Comparison of ENCODE assay signal across 8 mouse cellular contexts in genomic region chr6:6881638-6882190, GRCm38 (mm10). TPM values are rescaled to one million over a fixed set of nuclear protein-coding genes. Genes with fewer than 3 reads are reported as not detected.
DNase-seq lines count a peak whose midpoint lies in the region; ATAC-seq and TF ChIP-seq lines count a peak whose summit lies in the region.

Dlx5 (minus strand) TSS chr6:6882085.

- no peak for TF ChIP-seq POLR2A in embryonic fibroblast, embryonic 13.5 days (IDR thresholded peaks at IDR 0.05; ENCODE audit: low read depth, low read length)
- TF ChIP-seq POLR2A in thymus, adult 2 months (IDR thresholded peaks at IDR 0.05; ENCODE audit: control insufficient read depth, extremely low read depth, insufficient read depth, low read length, poor library complexity), result no peak

- peak; percentile 54 for DNase-seq in right cerebral cortex, adult 18-20 months
- no peak for DNase-seq in right cerebral cortex, postnatal 36 days (ENCODE audit: low spot score in 2 of 2)
- no peak for DNase-seq in liver, embryonic 13.5 days
- DNase-seq in right cerebral cortex, postnatal 25 days, result peak; percentile 44
- no peak for DNase-seq in thymus, adult 2 months
- no peak for DNase-seq in thymus, postnatal 0 days (ENCODE audit: low spot score)

- H3K27me3 ChIP-seq in hindbrain, embryonic 13.5 days, result peaks cover 82% of the 10 kb centered on the region
- peaks cover 82% of the 10 kb centered on the region for H3K27me3 ChIP-seq in liver, embryonic 13.5 days
- H3K27me3 ChIP-seq in thymus, adult 2 months (ENCODE audit: control insufficient read depth, insufficient read depth, low read length), result peaks cover 5% of the 10 kb centered on the region; the same call in 1 of the 2 replicates

- H3K4me1 ChIP-seq in embryonic fibroblast, embryonic 13.5 days (ENCODE audit: control insufficient read depth, insufficient read depth, low read length), result no peaks in the 10 kb centered on the region; the same call in 1 of the 2 replicates
- H3K4me1 ChIP-seq in hindbrain, embryonic 13.5 days (replicated peaks), result peaks cover 18% of the 10 kb centered on the region
- no peaks in the 10 kb centered on the region for H3K4me1 ChIP-seq in liver, embryonic 13.5 days (replicated peaks)
- no peaks in the 10 kb centered on the region for H3K4me1 ChIP-seq in thymus, adult 2 months (replicated peaks; ENCODE audit: control insufficient read depth, insufficient read depth, low read length)

- peak; percentile 30 for ATAC-seq in hindbrain, embryonic 13.5 days (ENCODE audit: low FRiP score)
- no peak for ATAC-seq in liver, embryonic 13.5 days (ENCODE audit: low read depth)

- peak within 1 kb of the TSS; percentile 46 for H3K4me3 ChIP-seq in embryonic fibroblast, embryonic 13.5 days (ENCODE audit: insufficient read depth, low read length)
- H3K4me3 ChIP-seq in hindbrain, embryonic 13.5 days, result peak within 1 kb of the TSS; percentile 39
- H3K4me3 ChIP-seq in liver, embryonic 13.5 days (replicated peaks), result peak within 1 kb of the TSS; percentile 25; the same call in 1 of the 2 replicates
- H3K4me3 ChIP-seq in thymus, adult 2 months (ENCODE audit: control insufficient read depth, insufficient read depth, low read length), result no peak within 1 kb of the TSS

- H3K9ac ChIP-seq in hindbrain, embryonic 13.5 days, result peak within 1 kb of the TSS; percentile 51
- H3K9ac ChIP-seq in liver, embryonic 13.5 days, result no peak within 1 kb of the TSS

- peak within 1 kb of the TSS; percentile 59 for H3K4me2 ChIP-seq in hindbrain, embryonic 13.5 days
- peak within 1 kb of the TSS; percentile 34 for H3K4me2 ChIP-seq in liver, embryonic 13.5 days

- WGBS in hindbrain, embryonic 13.5 days, result under 1% methylated on average over 40 of the region's 42 CpGs
- 1% methylated on average over 35 of the region's 42 CpGs for WGBS in liver, embryonic 13.5 days (ENCODE audit: insufficient replicate concordance)
- WGBS in thymus, adult 2 months, result 7% methylated on average over 36 of the region's 42 CpGs

- no peaks in the 10 kb centered on the region for H3K9me3 ChIP-seq in hindbrain, embryonic 13.5 days
- no peaks in the 10 kb centered on the region for H3K9me3 ChIP-seq in liver, embryonic 13.5 days (replicated peaks)

- H3K27ac ChIP-seq in embryonic fibroblast, embryonic 13.5 days (ENCODE audit: insufficient read depth, low read length), result no peak within 1 kb of the TSS
- no peak within 1 kb of the TSS for H3K27ac ChIP-seq in hindbrain, embryonic 13.5 days
- no peak within 1 kb of the TSS for H3K27ac ChIP-seq in liver, embryonic 13.5 days
- no peak within 1 kb of the TSS for H3K27ac ChIP-seq in thymus, adult 2 months (ENCODE audit: control insufficient read depth, insufficient read depth, low read length)

- no peak for TF ChIP-seq CTCF in embryonic fibroblast, embryonic 13.5 days (IDR thresholded peaks at IDR 0.05; ENCODE audit: borderline replicate concordance, insufficient read depth, low read length)
- TF ChIP-seq CTCF in thymus, adult 2 months (IDR thresholded peaks at IDR 0.05; ENCODE audit: borderline replicate concordance, control insufficient read depth, extremely low read depth, insufficient read depth, low read length, poor library complexity), result no peak

- no peaks in the 10 kb centered on the region for H3K36me3 ChIP-seq in hindbrain, embryonic 13.5 days
- no peaks in the 10 kb centered on the region for H3K36me3 ChIP-seq in liver, embryonic 13.5 days
- H3K36me3 ChIP-seq in thymus, adult 2 months (ENCODE audit: control insufficient read depth, insufficient read depth, low read length), result no peaks in the 10 kb centered on the region

RNA-seq across cellular contexts. Expression of gene Dlx5, which starts in this region (rescaled TPM):
- 0.62 and 1.2 TPM in 2 replicates for polyA plus RNA-seq in embryonic fibroblast, embryonic 13.5 days (2011; ENCODE audit: insufficient read length, low read depth, missing spikeins)
- polyA plus RNA-seq in hindbrain, embryonic 13.5 days (2015; fragmentation: Nextera tagmentation; extraction: Ambion mirVana), result 1.3 and 1.9 TPM in 2 replicates
- polyA plus RNA-seq in liver, embryonic 13.5 days (2015; fragmentation: Nextera tagmentation; extraction: Ambion mirVana), result 0.08 TPM in 1 of 2 replicates, not detected in the other
- polyA plus RNA-seq in thymus, adult 2 months (2012; rRNA removed), result 0.41 and 0.71 TPM in 2 replicates
- polyA plus RNA-seq in thymus, postnatal 0 days (2015; fragmentation: Nextera tagmentation; extraction: Ambion mirVana), result 0.23 and 0.50 TPM in 2 replicates

Comparison
In these comparisons a context has a peak if more than half of its experiments do, and no peak if none do; other contexts are left out.
1. DNase-seq: peak in right cerebral cortex, adult 18-20 months (single experiment) and right cerebral cortex, postnatal 25 days (single experiment); none in right cerebral cortex, postnatal 36 days (0 of 2), liver, embryonic 13.5 days (single experiment), thymus, adult 2 months (single experiment) and thymus, postnatal 0 days (single experiment).